Mouse (Mus musculus) G1E (cell line): Measurements from ENCODE around the gene Sbpl. TPM values are rescaled to one million over a fixed set of nuclear protein-coding genes. Genes with fewer than 3 reads are reported as not detected.
A peak's percentile ranks its signal among the peaks of the same experiment; 100 is the strongest.

ENCODE experiments used
- ATAC-seq: 2 replicates; pipeline ENCODE4 v1.8.0; 2016; ENCODE audit warnings: mild to moderate bottlenecking; ENCODE audit not compliant: insufficient number of reproducible peaks, poor library complexity, low FRiP score, severe bottlenecking; ENCODE audit errors: extremely low read depth
- DNase-seq: peaks from one replicate; pipeline ENCODE4 v3.0.0; 2012; ENCODE audit warnings: low spot score
- H3K27me3 ChIP-seq: 2 replicates; pipeline ENCODE4 v1.6.1; 2012; ENCODE audit warnings: mild to moderate bottlenecking, low read length, inconsistent platforms; ENCODE audit not compliant: insufficient read depth
- H3K36me3 ChIP-seq: replicated peaks from 2 replicates; pipeline ENCODE3; 2012; ENCODE audit warnings: mild to moderate bottlenecking, inconsistent platforms
- H3K4me1 ChIP-seq: 2 replicates; pipeline ENCODE4 v1.6.1; 2012; ENCODE audit warnings: low read depth, low read length, inconsistent platforms, mixed read lengths; ENCODE audit not compliant: insufficient read depth
- H3K4me3 ChIP-seq: 2 replicates; pipeline ENCODE4 v1.5.1; 2012; ENCODE audit warnings: low read depth, mild to moderate bottlenecking, inconsistent platforms, low read length, moderate library complexity, mixed read lengths
- H3K9me3 ChIP-seq: replicated peaks from 2 replicates; pipeline ENCODE4 v1.6.1; 2012; ENCODE audit warnings: inconsistent platforms
- CTCF ChIP-seq: IDR thresholded peaks from 2 replicates; pipeline ENCODE4 v1.5.1; 2012; ENCODE audit warnings: low read depth, low read length, inconsistent platforms, mixed read lengths
- GATA1 ChIP-seq: IDR thresholded peaks from 2 replicates; pipeline ENCODE4 v1.6.1; 2012; ENCODE audit warnings: borderline replicate concordance, low read length, inconsistent platforms, mixed read lengths
- GATA2 ChIP-seq: IDR thresholded peaks from 2 replicates; pipeline ENCODE4 v1.6.1; 2012; ENCODE audit warnings: low read depth, low read length, inconsistent platforms, borderline replicate concordance
- POLR2AphosphoS5 ChIP-seq: IDR thresholded peaks from 2 replicates; pipeline ENCODE4 v1.6.1; 2012; ENCODE audit warnings: low read depth, low read length, inconsistent platforms; ENCODE audit not compliant: insufficient replicate concordance
- TAL1 ChIP-seq: conservative IDR thresholded peaks from 2 replicates; pipeline ENCODE4 v1.6.1; 2012; ENCODE audit warnings: low read depth, low read length, inconsistent platforms, mixed read lengths
- polyA plus RNA-seq: library from polyadenylated mRNA; stranded (reverse); fragments of >175 nt; gene quantifications from 2 replicates; pipeline ENCODE4 v1.2.3, GENCODE M21; 2012
- total RNA-seq, 2 experiments: library from RNA; stranded (forward) in 1 of 2; stranded (reverse) in 1 of 2; fragments of 200-1000 nt in 1 of 2; fragments of >200 nt in 1 of 2; fragmentation: Nextera tagmentation in 1 of 2; gene quantifications; 2 replicates each; pipeline ENCODE4 v1.2.3; 2014 to 2017

Sbpl gene
- total and polyA plus RNA-seq, 3 experiments: not detected

DNA sequence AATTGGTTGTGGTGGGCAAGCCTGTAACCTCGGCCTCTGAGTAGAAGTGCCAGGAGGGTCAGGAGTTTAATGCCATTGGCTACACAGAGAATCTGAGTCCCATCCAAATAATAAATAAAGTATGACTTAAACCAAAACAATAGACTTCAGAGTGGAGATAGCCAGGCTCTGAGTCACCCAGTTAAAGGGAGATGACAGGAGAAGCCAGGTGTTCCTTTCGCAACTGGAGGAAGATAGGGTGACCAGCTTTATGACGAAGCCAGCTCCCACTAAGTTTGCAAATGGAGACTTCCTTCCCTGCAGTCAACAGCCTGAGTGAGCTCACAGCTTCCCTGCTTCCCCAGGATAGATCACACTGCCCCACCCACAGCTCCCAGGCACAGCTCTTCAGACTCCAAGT is 24.4 kb upstream of the Sbpl start:
- no peak overlapping the region for H3K4me3 ChIP-seq
- no peaks in the 10 kb centered on the region for H3K9me3 ChIP-seq
- no peaks in the 10 kb centered on the region for H3K36me3 ChIP-seq
- no peaks in the 10 kb centered on the region for H3K4me1 ChIP-seq
- DNase-seq (no peak), ATAC-seq (no peak)
- no peak for TF ChIP-seq GATA1
- no peak for TF ChIP-seq POLR2AphosphoS5
- TF ChIP-seq TAL1: no peak
- TF ChIP-seq CTCF: no peak
- no peak for TF ChIP-seq GATA2
- peaks cover 15% of the 10 kb centered on the region; the same call in 1 of the 2 replicates for H3K27me3 ChIP-seq

DNA sequence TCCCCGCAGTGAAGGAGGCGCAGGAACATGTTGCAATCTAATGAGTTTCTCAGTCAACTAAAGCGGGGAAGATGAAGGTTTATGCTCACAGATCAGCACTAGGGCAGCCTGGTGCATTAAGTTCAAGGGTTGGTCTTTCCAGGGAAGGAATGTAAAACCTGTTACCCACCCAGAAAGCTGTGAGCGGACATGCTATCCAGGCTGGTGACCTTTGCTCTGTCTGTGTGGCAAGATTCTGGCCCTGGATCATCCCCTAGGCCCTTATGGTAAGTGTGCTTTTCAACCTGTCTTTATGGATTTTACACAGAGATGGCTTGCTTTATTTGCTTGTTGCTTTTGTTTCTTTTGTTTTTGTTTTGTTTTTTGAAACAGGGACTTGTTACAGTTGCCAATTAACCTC is 21.6 kb upstream of the Sbpl start:
- Histone ChIP-seq H3K4me3 (no peak overlapping the region), H3K9me3 (no peaks in the 10 kb centered on the region)
- ATAC-seq: no peak

DNA sequence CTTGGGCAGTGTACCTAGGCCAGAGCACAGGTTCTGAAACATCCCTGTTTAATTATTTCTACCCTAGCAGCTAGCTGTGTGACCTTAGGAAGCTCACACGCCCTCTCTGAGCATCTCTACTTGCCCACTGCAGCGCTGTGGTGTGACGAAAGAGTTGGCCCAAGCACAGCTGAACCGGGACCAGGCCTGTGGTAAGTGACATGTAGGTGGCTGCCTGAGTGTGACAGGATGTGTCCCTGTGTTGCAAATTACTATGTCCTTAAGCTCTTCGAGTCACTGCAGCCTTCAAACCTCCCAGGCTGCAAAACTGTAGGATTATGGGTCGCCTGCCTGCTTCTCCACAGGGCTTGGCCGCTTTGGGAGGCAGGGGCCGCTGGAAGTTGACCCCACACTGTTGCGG is 16.2 kb upstream of the Sbpl start:
- Histone ChIP-seq H3K4me3 (no peak overlapping the region), H3K4me1 (no peaks in the 10 kb centered on the region), H3K36me3 (no peaks in the 10 kb centered on the region), H3K9me3 (no peaks in the 10 kb centered on the region), H3K27me3 (peaks cover 29% of the 10 kb centered on the region)
- no peak for DNase-seq
- no peak for ATAC-seq
- TF ChIP-seq TAL1 (no peak), POLR2AphosphoS5 (no peak), CTCF (no peak), GATA2 (no peak), GATA1 (no peak)

More for the DNA sequence above, 21.6 kb upstream of the Sbpl start:
- H3K4me1 ChIP-seq: no peaks in the 10 kb centered on the region
- TF ChIP-seq TAL1: no peak
- TF ChIP-seq CTCF: no peak
- TF ChIP-seq GATA2: no peak
- no peak for TF ChIP-seq GATA1
- no peak for TF ChIP-seq POLR2AphosphoS5
- no peaks in the 10 kb centered on the region for H3K36me3 ChIP-seq
- peaks cover 32% of the 10 kb centered on the region; the same call in 1 of the 2 replicates for H3K27me3 ChIP-seq
- no peak for DNase-seq

DNA sequence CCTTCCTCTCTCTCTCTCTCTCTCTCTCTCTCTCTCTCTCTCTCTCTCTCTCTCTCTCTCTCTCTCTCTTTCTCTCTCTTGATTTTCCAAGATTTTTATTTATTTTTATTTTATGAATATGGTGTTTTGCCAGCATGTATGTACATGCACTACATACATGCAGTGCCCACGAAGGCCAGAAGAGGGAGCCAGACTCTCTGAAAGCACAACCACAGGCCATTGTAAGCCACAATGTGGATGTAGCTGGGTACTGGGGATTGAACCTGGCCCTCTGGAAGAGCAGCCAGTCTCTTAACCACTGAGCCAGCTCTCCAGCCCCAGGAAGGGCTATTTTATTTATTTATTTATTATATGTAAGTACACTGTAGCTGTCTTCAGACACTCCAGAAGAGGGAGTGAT is 14.2 kb upstream of the Sbpl start:
- Histone ChIP-seq H3K9me3 (no peaks in the 10 kb centered on the region), H3K36me3 (no peaks in the 10 kb centered on the region), H3K4me3 (no peak overlapping the region), H3K27me3 (peaks cover 33% of the 10 kb centered on the region), H3K4me1 (no peaks in the 10 kb centered on the region)
- no peak for ATAC-seq
- no peak for DNase-seq
- no peak for TF ChIP-seq GATA1
- TF ChIP-seq GATA2: no peak
- peak; percentile 44 for TF ChIP-seq CTCF
- TF ChIP-seq TAL1: no peak
- TF ChIP-seq POLR2AphosphoS5: no peak

GRCm38 (mm10) chr17:23968780-23969179 is 13.7 kb upstream of the Sbpl start:
- Histone ChIP-seq H3K4me3 (no peak overlapping the region), H3K9me3 (no peaks in the 10 kb centered on the region), H3K4me1 (no peaks in the 10 kb centered on the region), H3K27me3 (peaks cover 31% of the 10 kb centered on the region), H3K36me3 (no peaks in the 10 kb centered on the region)
- TF ChIP-seq GATA2 (no peak), CTCF (no peak), GATA1 (no peak), POLR2AphosphoS5 (no peak), TAL1 (no peak)
- DNase-seq: no peak
- ATAC-seq: no peak

- DNase-seq: no peak
- TF ChIP-seq GATA1 (no peak), POLR2AphosphoS5 (no peak), CTCF (no peak), GATA2 (no peak), TAL1 (no peak)
- Histone ChIP-seq H3K9me3 (no peaks in the 10 kb centered on the region), H3K36me3 (no peaks in the 10 kb centered on the region), H3K27me3 (peaks cover 23% of the 10 kb centered on the region), H3K4me1 (no peaks in the 10 kb centered on the region), H3K4me3 (no peak overlapping the region)
- ATAC-seq: no peak
These were observed 11.8 kb upstream of the Sbpl start for GRCm38 (mm10) chr17:23966658-23967401.
